Mouse (Mus musculus): ENCODE results near the gene Prkd2. TPM values are rescaled to one million over a fixed set of nuclear protein-coding genes. Genes with fewer than 3 reads are reported as not detected.

Gene Prkd2
- total and polyA plus RNA-seq, 3 experiments: 9.8 to 39.0 (median 18.0) TPM

GRCm38 (mm10) chr7:16837916-16838803 is 4.5 kb upstream of the Prkd2 start:
- H3K9ac ChIP-seq (ENCODE audit: insufficient read depth, low read depth): no peak overlapping the region
- 0 out of 2 replicates have a peak, but pooled peaks cover 3% of the 10 kb centered on the region for H3K79me2 ChIP-seq (replicated peaks; ENCODE audit: control insufficient read depth, extremely low read depth, insufficient read depth, poor library complexity, severe bottlenecking)
- H3K4me3 ChIP-seq (replicated peaks in 1 of 3; ENCODE audit: low read depth in 2 of 3, low read length in 2 of 3, poor library complexity in 1 of 3): no peak overlapping the region
- H3K9me3 ChIP-seq (replicated peaks; ENCODE audit: low read length): no peaks in the 10 kb centered on the region
- in situ Hi-C loops (cut with MboI; ENCODE audit: low pct_ligation_motif_present, low pct_unique_long_range_greater_than_20kb, low sequenced_read_pairs): no loop called here
- H3K36me3 ChIP-seq (replicated peaks in 1 of 2; ENCODE audit: control insufficient read depth in 1 of 2, insufficient read depth in 1 of 2, low read length in 1 of 2): peaks cover 59 to 75% of the 10 kb centered on the region in 2 experiments
- no peak for DNase-seq (ENCODE audit: extremely low read depth)
- TF ChIP-seq UBTF (IDR thresholded peaks at IDR 0.05; ENCODE audit: low read depth, low read length): no peak
- no peak for TF ChIP-seq POLR2AphosphoS2 (IDR thresholded peaks at IDR 0.05; ENCODE audit: low read depth, low read length)
- TF ChIP-seq SMC3 (IDR thresholded peaks at IDR 0.05; ENCODE audit: low read depth, low read length): no peak
- TF ChIP-seq RCOR1 (conservative IDR thresholded peaks at IDR 0.05; ENCODE audit: low read depth, low read length): no peak
- no peak for TF ChIP-seq CHD1 (IDR thresholded peaks at IDR 0.05; ENCODE audit: low read depth, low read length)
- TF ChIP-seq MEF2A (IDR thresholded peaks at IDR 0.05; ENCODE audit: borderline replicate concordance, low read depth, low read length): no peak
- no peak for TF ChIP-seq ZNF384 (IDR thresholded peaks at IDR 0.05; ENCODE audit: low read depth, low read length)
- no peak for TF ChIP-seq SIN3A (IDR thresholded peaks at IDR 0.05; ENCODE audit: low read length)
- no peak for TF ChIP-seq USF1 (IDR thresholded peaks at IDR 0.05; ENCODE audit: low read depth, low read length)
- TF ChIP-seq NELFE (IDR thresholded peaks at IDR 0.05; ENCODE audit: low read depth, low read length): no peak
- no peak for TF ChIP-seq TBP (conservative IDR thresholded peaks at IDR 0.05; ENCODE audit: low read depth, low read length)
- TF ChIP-seq MAZ (IDR thresholded peaks at IDR 0.05; ENCODE audit: low read depth, low read length): no peak
- TF ChIP-seq PAX5 (IDR thresholded peaks at IDR 0.05; ENCODE audit: low read length): no peak
- H3K4me2 ChIP-seq (ENCODE audit: insufficient read depth, low read depth, poor library complexity, severe bottlenecking): no peak overlapping the region
- dilution Hi-C loops (cut with MboI; ENCODE audit: extremely low pct_ligation_motif_present, extremely low pct_unique_long_range_greater_than_20kb, low sequenced_read_pairs): no loop called here
- peaks cover 24 to 46% of the 10 kb centered on the region in 2 experiments for H3K4me1 ChIP-seq (ENCODE audit: control insufficient read depth in 1 of 2, insufficient read depth in 2 of 2)
- H3K27me3 ChIP-seq (replicated peaks): no peaks in the 10 kb centered on the region
- H3K27ac ChIP-seq (ENCODE audit: insufficient read depth, low read depth): no peak overlapping the region

DNA sequence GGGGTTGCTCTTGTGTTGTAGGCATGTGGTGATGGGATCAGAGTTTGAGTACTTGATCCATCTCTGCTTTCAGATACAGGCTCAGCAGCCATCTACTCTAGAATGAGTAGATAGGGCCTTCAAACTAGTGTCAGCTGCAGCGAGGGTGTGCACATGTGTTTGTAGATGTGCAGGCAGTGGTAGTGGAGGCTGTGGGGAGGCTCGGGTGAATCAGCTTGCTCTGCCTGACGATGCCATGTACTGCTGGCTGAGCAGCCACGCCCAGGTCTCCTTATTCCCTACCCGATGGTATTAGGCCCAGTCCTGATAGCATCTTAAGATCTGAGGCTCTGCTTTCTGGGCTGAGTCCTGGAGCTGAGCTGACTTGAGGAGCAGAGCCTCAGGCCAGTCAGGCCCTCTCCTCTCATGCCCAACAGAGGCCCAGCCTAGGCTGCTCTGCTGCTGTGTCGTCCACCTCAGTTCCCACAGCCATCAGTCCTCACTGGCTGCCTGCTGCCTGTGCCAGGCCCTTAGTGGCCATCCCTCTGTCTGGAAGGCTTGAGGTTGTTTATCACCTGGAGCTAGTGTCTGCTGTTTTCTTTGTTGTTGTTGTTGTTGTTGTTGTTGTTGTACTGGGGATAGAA is 3.8 kb upstream of the Prkd2 start:
- dilution Hi-C loops (cut with MboI; ENCODE audit: extremely low pct_ligation_motif_present, extremely low pct_unique_long_range_greater_than_20kb, low sequenced_read_pairs): no loop called here
- H3K27me3 ChIP-seq (replicated peaks): no peaks in the 10 kb centered on the region
- H3K4me1 ChIP-seq (ENCODE audit: control insufficient read depth in 1 of 2, insufficient read depth in 2 of 2): peaks cover 24 to 46% of the 10 kb centered on the region in 2 experiments
- peaks cover 54 to 68% of the 10 kb centered on the region in 2 experiments for H3K36me3 ChIP-seq (replicated peaks in 1 of 2; ENCODE audit: control insufficient read depth in 1 of 2, insufficient read depth in 1 of 2, low read length in 1 of 2)
- peaks cover 10% of the 10 kb centered on the region for H3K79me2 ChIP-seq (replicated peaks; ENCODE audit: control insufficient read depth, extremely low read depth, insufficient read depth, poor library complexity, severe bottlenecking)
- no peak for DNase-seq (ENCODE audit: extremely low read depth)
- in situ Hi-C loops (cut with MboI; ENCODE audit: low pct_ligation_motif_present, low pct_unique_long_range_greater_than_20kb, low sequenced_read_pairs): no loop called here
- H3K9ac ChIP-seq (ENCODE audit: insufficient read depth, low read depth): no peak overlapping the region
- no peak overlapping the region for H3K27ac ChIP-seq (ENCODE audit: insufficient read depth, low read depth)
- H3K4me3 ChIP-seq (replicated peaks in 1 of 3; ENCODE audit: low read depth in 2 of 3, low read length in 2 of 3, poor library complexity in 1 of 3): no peak overlapping the region
- H3K4me2 ChIP-seq (ENCODE audit: insufficient read depth, low read depth, poor library complexity, severe bottlenecking): no peak overlapping the region
- H3K9me3 ChIP-seq (replicated peaks; ENCODE audit: low read length): no peaks in the 10 kb centered on the region
- TF ChIP-seq PAX5 (IDR thresholded peaks at IDR 0.05; ENCODE audit: low read length) (no peak), UBTF (IDR thresholded peaks at IDR 0.05; ENCODE audit: low read depth, low read length) (no peak), RAD21 (IDR thresholded peaks at IDR 0.05; ENCODE audit: low read depth, low read length) (no peak), E2F4 (IDR thresholded peaks at IDR 0.05; ENCODE audit: insufficient replicate concordance, low read depth, low read length) (no peak), TBP (conservative IDR thresholded peaks at IDR 0.05; ENCODE audit: low read depth, low read length) (no peak), SIN3A (IDR thresholded peaks at IDR 0.05; ENCODE audit: low read length) (no peak), ETS1 (conservative IDR thresholded peaks at IDR 0.05; ENCODE audit: low read depth, low read length) (no peak), HCFC1 (IDR thresholded peaks at IDR 0.05; ENCODE audit: low read depth, low read length) (no peak), ELF1 (IDR thresholded peaks at IDR 0.05; ENCODE audit: low read depth, low read length) (no peak), CHD2 (IDR thresholded peaks at IDR 0.05; ENCODE audit: low read length) (no peak), JUND (conservative IDR thresholded peaks at IDR 0.05; ENCODE audit: low read depth, low read length) (no peak), MXI1 (IDR thresholded peaks at IDR 0.05; ENCODE audit: low read depth, low read length) (no peak), MYC (IDR thresholded peaks at IDR 0.05; ENCODE audit: low read depth, low read length) (no peak), TCF12 (IDR thresholded peaks at IDR 0.05; ENCODE audit: low read depth, low read length) (no peak), NRF1 (IDR thresholded peaks at IDR 0.05; ENCODE audit: low read depth, low read length) (no peak), RCOR1 (conservative IDR thresholded peaks at IDR 0.05; ENCODE audit: low read depth, low read length) (no peak), ZKSCAN1 (IDR thresholded peaks at IDR 0.05; ENCODE audit: borderline replicate concordance, low read depth, low read length) (no peak), POLR2A (IDR thresholded peaks at IDR 0.05; ENCODE audit: low read depth, low read length) (no peak), MEF2A (IDR thresholded peaks at IDR 0.05; ENCODE audit: borderline replicate concordance, low read depth, low read length) (no peak)
